Mouse (Mus musculus) kidney, embryonic 16.5 days (tissue): ENCODE measurements around the gene Spock1. TPM values are rescaled to one million over a fixed set of nuclear protein-coding genes. Genes with fewer than 3 reads are reported as not detected.

Source experiments
- ATAC-seq: fragments of 200-750 bp; cut with Nextera tagmentation; 2 replicates; pipeline ENCODE4 v1.8.0; 2017; ENCODE audit warnings: moderate TSS enrichment; ENCODE audit not compliant: low FRiP score, low TSS enrichment
- H3K27ac ChIP-seq: fragments of 300-500 bp; sonication (generic); 2 replicates; pipeline ENCODE4 v1.5.1; 2014; ENCODE audit warnings: low read length
- H3K27me3 ChIP-seq: fragments of 300-500 bp; sonication (generic); 2 replicates; pipeline ENCODE4 v1.6.1; 2014; ENCODE audit warnings: low read length, control low read depth, mixed read lengths; ENCODE audit not compliant: insufficient read depth
- H3K36me3 ChIP-seq: fragments of 300-500 bp; sonication (generic); 2 replicates; pipeline ENCODE4 v1.6.1; 2014; ENCODE audit warnings: low read length, control low read depth, mixed read lengths; ENCODE audit not compliant: insufficient read depth
- H3K4me1 ChIP-seq: fragments of 300-500 bp; sonication (generic); 2 replicates; pipeline ENCODE4 v1.6.1; 2014; ENCODE audit warnings: low read length, control low read depth, mixed read lengths; ENCODE audit not compliant: insufficient read depth
- H3K4me2 ChIP-seq: fragments of 300-500 bp; sonication (generic); replicated peaks from 2 replicates; pipeline ENCODE4 v1.6.1; 2014; ENCODE audit warnings: low read depth, low read length
- H3K4me3 ChIP-seq: fragments of 300-500 bp; sonication (generic); 2 replicates; pipeline ENCODE4 v1.5.1; 2014; ENCODE audit warnings: mild to moderate bottlenecking, low read length
- H3K9ac ChIP-seq: fragments of 300-500 bp; sonication (generic); replicated peaks from 2 replicates; pipeline ENCODE4 v1.6.1; 2014; ENCODE audit warnings: low read length
- H3K9me3 ChIP-seq: fragments of 300-500 bp; sonication (generic); 2 replicates; pipeline ENCODE4 v1.6.1; 2016; ENCODE audit warnings: low read length, control low read depth
- WGBS: fragments of 180-500 bp; shearing (Covaris S2); extraction: QIAGEN DNeasy Blood & Tissue Kit; methylation state at CpG from one replicate; pipeline ENCODE4 v1.1.7; 2014; 5-methylcytosine and 5-hydroxymethylcytosine counted together
- polyA plus RNA-seq: library from polyadenylated mRNA; unstranded; fragments of >200 nt; fragmentation: Nextera tagmentation; extraction: Ambion mirVana; gene quantifications from 2 replicates; pipeline ENCODE4 v1.2.1, GENCODE M21; 2015

Gene Spock1
- polyA plus RNA-seq, 1 experiment from 2014 or later, result 0.59 TPM

GRCm38 (mm10) chr13:57524546-57524945 lies 383.6 kb downstream of the Spock1 start:
- Histone ChIP-seq H3K4me3 (no peak overlapping the region), H3K27ac (no peak overlapping the region), H3K36me3 (no peaks in the 10 kb centered on the region), H3K4me1 (no peaks in the 10 kb centered on the region), H3K4me2 (no peak overlapping the region), H3K9ac (no peak overlapping the region), H3K9me3 (no peaks in the 10 kb centered on the region), H3K27me3 (no peaks in the 10 kb centered on the region)
- 78% methylated on average over 3 of the region's 3 CpGs for WGBS
- no peak for ATAC-seq

- no peak overlapping the region for H3K9ac ChIP-seq
- H3K4me1 ChIP-seq, result no peaks in the 10 kb centered on the region
- no peak for ATAC-seq
- no peak overlapping the region for H3K4me2 ChIP-seq
- no peaks in the 10 kb centered on the region for H3K27me3 ChIP-seq
- WGBS, result 85% methylated on average over 5 of the region's 5 CpGs
- no peaks in the 10 kb centered on the region for H3K9me3 ChIP-seq
- no peak overlapping the region for H3K27ac ChIP-seq
- no peaks in the 10 kb centered on the region for H3K36me3 ChIP-seq
- no peak overlapping the region for H3K4me3 ChIP-seq
Measured at GRCm38 (mm10) chr13:57523366-57523765, 384.8 kb downstream of the Spock1 start.

- Histone ChIP-seq H3K4me2 (no peak overlapping the region), H3K9me3 (no peaks in the 10 kb centered on the region), H3K27ac (no peak overlapping the region), H3K27me3 (no peaks in the 10 kb centered on the region), H3K4me3 (no peak overlapping the region), H3K36me3 (no peaks in the 10 kb centered on the region), H3K4me1 (no peaks in the 10 kb centered on the region), H3K9ac (no peak overlapping the region)
- 73% methylated on average over 4 of the region's 4 CpGs for WGBS
- no peak for ATAC-seq
Measured at GRCm38 (mm10) chr13:57522319-57522718, 385.8 kb downstream of the Spock1 start.

- Histone ChIP-seq H3K27ac (no peak overlapping the region), H3K4me3 (no peak overlapping the region), H3K4me2 (no peak overlapping the region), H3K27me3 (no peaks in the 10 kb centered on the region), H3K4me1 (no peaks in the 10 kb centered on the region), H3K36me3 (no peaks in the 10 kb centered on the region), H3K9ac (no peak overlapping the region), H3K9me3 (no peaks in the 10 kb centered on the region)
- WGBS, result 18% methylated on average over 3 of the region's 3 CpGs
- ATAC-seq, result no peak
Measured at GRCm38 (mm10) chr13:57521152-57521551, 387.0 kb downstream of the Spock1 start.

- no peak overlapping the region for H3K4me3 ChIP-seq
- H3K4me2 ChIP-seq, result no peak overlapping the region
- H3K9me3 ChIP-seq, result no peaks in the 10 kb centered on the region
- 58% methylated on average over 11 of the region's 11 CpGs for WGBS
- no peak overlapping the region for H3K27ac ChIP-seq
- H3K27me3 ChIP-seq, result no peaks in the 10 kb centered on the region
- no peak overlapping the region for H3K9ac ChIP-seq
- ATAC-seq, result no peak
- no peaks in the 10 kb centered on the region for H3K4me1 ChIP-seq
- no peaks in the 10 kb centered on the region for H3K36me3 ChIP-seq
Measured at GRCm38 (mm10) chr13:57519790-57520189, 388.3 kb downstream of the Spock1 start.

- no peaks in the 10 kb centered on the region for H3K4me1 ChIP-seq
Measured at GRCm38 (mm10) chr13:57515737-57516136, 392.4 kb downstream of the Spock1 start.

GRCm38 (mm10) chr13:57501552-57501951 lies 406.6 kb downstream of the Spock1 start:
- no peak overlapping the region for H3K9ac ChIP-seq
- H3K9me3 ChIP-seq, result no peaks in the 10 kb centered on the region; the same call in 1 of the 2 replicates
- no peaks in the 10 kb centered on the region for H3K4me1 ChIP-seq
- H3K4me2 ChIP-seq, result no peak overlapping the region
- 84% methylated on average over 7 of the region's 7 CpGs for WGBS
- H3K27me3 ChIP-seq, result no peaks in the 10 kb centered on the region
- H3K4me3 ChIP-seq, result no peak overlapping the region
- no peaks in the 10 kb centered on the region for H3K36me3 ChIP-seq
- ATAC-seq, result no peak
- no peak overlapping the region for H3K27ac ChIP-seq

More at GRCm38 (mm10) chr13:57515737-57516136, 392.4 kb downstream of the Spock1 start:
- Histone ChIP-seq H3K27ac (no peak overlapping the region), H3K4me3 (no peak overlapping the region), H3K9me3 (no peaks in the 10 kb centered on the region), H3K4me2 (no peak overlapping the region), H3K36me3 (no peaks in the 10 kb centered on the region), H3K9ac (no peak overlapping the region), H3K27me3 (no peaks in the 10 kb centered on the region)
- 73% methylated on average over 11 of the region's 11 CpGs for WGBS
- ATAC-seq, result no peak

- Histone ChIP-seq H3K36me3 (no peaks in the 10 kb centered on the region), H3K9ac (no peak overlapping the region), H3K9me3 (no peaks in the 10 kb centered on the region), H3K4me1 (no peaks in the 10 kb centered on the region), H3K4me3 (no peak overlapping the region), H3K4me2 (no peak overlapping the region), H3K27me3 (no peaks in the 10 kb centered on the region), H3K27ac (no peak overlapping the region)
- ATAC-seq, result no peak
- WGBS, result 57% methylated on average over 7 of the region's 7 CpGs
Measured at GRCm38 (mm10) chr13:57496778-57497177, 411.4 kb downstream of the Spock1 start.

- H3K27ac ChIP-seq, result no peak overlapping the region
Measured at GRCm38 (mm10) chr13:57494838-57495237, 413.3 kb downstream of the Spock1 start.

GRCm38 (mm10) chr13:57488926-57489325 lies 419.2 kb downstream of the Spock1 start:
- WGBS, result 84% methylated on average over 8 of the region's 8 CpGs
- no peaks in the 10 kb centered on the region for H3K36me3 ChIP-seq
- H3K4me2 ChIP-seq, result no peak overlapping the region
- no peak overlapping the region for H3K27ac ChIP-seq
- H3K4me1 ChIP-seq, result no peaks in the 10 kb centered on the region
- H3K4me3 ChIP-seq, result no peak overlapping the region
- H3K9me3 ChIP-seq, result no peaks in the 10 kb centered on the region
- ATAC-seq, result no peak
- no peaks in the 10 kb centered on the region for H3K27me3 ChIP-seq
- H3K9ac ChIP-seq, result no peak overlapping the region

More at GRCm38 (mm10) chr13:57494838-57495237, 413.3 kb downstream of the Spock1 start:
- no peak overlapping the region for H3K4me2 ChIP-seq
- no peaks in the 10 kb centered on the region for H3K27me3 ChIP-seq
- ATAC-seq, result no peak
- H3K9me3 ChIP-seq, result no peaks in the 10 kb centered on the region
- no peak overlapping the region for H3K4me3 ChIP-seq
- WGBS, result 35% methylated on average over 1 of the region's 1 CpGs
- no peaks in the 10 kb centered on the region for H3K4me1 ChIP-seq
- no peak overlapping the region for H3K9ac ChIP-seq
- H3K36me3 ChIP-seq, result no peaks in the 10 kb centered on the region
